ENCODE assay signal across 8 mouse cellular contexts in genomic region chr8:10153611-10154438, GRCm38 (mm10). TPM values are rescaled to one million over a fixed set of nuclear protein-coding genes. Genes with fewer than 3 reads are reported as not detected.
DNase-seq lines count a peak whose midpoint lies in the region; ATAC-seq and TF ChIP-seq lines count a peak whose summit lies in the region.

Myo16 (plus strand) TSS chr8:10153911.

- no peaks in the 10 kb centered on the region for H3K27me3 ChIP-seq in hindbrain, embryonic 15.5 days
- peaks cover 13% of the 10 kb centered on the region for H3K27me3 ChIP-seq in liver, embryonic 14.5 days (ENCODE audit: control insufficient read depth, insufficient read depth, low read length)

- no peaks in the 10 kb centered on the region for H3K9me3 ChIP-seq in hindbrain, embryonic 15.5 days
- no peaks in the 10 kb centered on the region for H3K9me3 ChIP-seq in liver, embryonic 14.5 days (ENCODE audit: control insufficient read depth, low read length)

- H3K4me2 ChIP-seq in hindbrain, embryonic 15.5 days = peak within 1 kb of the TSS; percentile 65
- H3K4me2 ChIP-seq in liver, embryonic 14.5 days (ENCODE audit: low read depth) = peak within 1 kb of the TSS; percentile 48

- H3K4me3 ChIP-seq in hindbrain, embryonic 15.5 days = peak within 1 kb of the TSS; percentile 75
- peak within 1 kb of the TSS; percentile 15 to 29; a peak in 3 of 4 replicates for H3K4me3 ChIP-seq in liver, embryonic 14.5 days (ENCODE audit: insufficient read depth in 1 of 2, low read depth in 2 of 2, low read length in 2 of 2)

- peaks cover 39% of the 10 kb centered on the region for H3K4me1 ChIP-seq in hindbrain, embryonic 15.5 days (replicated peaks)
- no peaks in the 10 kb centered on the region for H3K4me1 ChIP-seq in liver, embryonic 14.5 days (replicated peaks; ENCODE audit: control insufficient read depth in 2 of 2, insufficient read depth in 2 of 2, low read length in 1 of 2)

- peak within 1 kb of the TSS; percentile 71 for H3K27ac ChIP-seq in hindbrain, embryonic 15.5 days (replicated peaks)
- no peak within 1 kb of the TSS for H3K27ac ChIP-seq in liver, embryonic 14.5 days

- H3K9ac ChIP-seq in hindbrain, embryonic 15.5 days = peak within 1 kb of the TSS; percentile 68
- no peak within 1 kb of the TSS for H3K9ac ChIP-seq in liver, embryonic 14.5 days (replicated peaks)

- DNase-seq in cerebellum, postnatal 25 days = peak; percentile 32 to 49
- no peak for DNase-seq in cerebellum, adult 8-10 months
- peak; percentile 37 for DNase-seq in right cerebral cortex, postnatal 14 days
- DNase-seq in right cerebral cortex, postnatal 36 days (ENCODE audit: low spot score in 2 of 2) = no peak
- no peak for DNase-seq in liver, embryonic 14.5 days (ENCODE audit: low read depth in 3 of 3, low spot score in 3 of 3)
- peak; percentile 27 for DNase-seq in right cerebral cortex, postnatal 25 days
- DNase-seq in thymus, postnatal 25 days = no peak

- WGBS in hindbrain, embryonic 15.5 days = under 1% methylated on average over 55 of the region's 61 CpGs
- 2% methylated on average over 55 of the region's 61 CpGs for WGBS in liver, embryonic 14.5 days (ENCODE audit: insufficient replicate concordance)

- H3K36me3 ChIP-seq in hindbrain, embryonic 15.5 days = no peaks in the 10 kb centered on the region
- H3K36me3 ChIP-seq in liver, embryonic 14.5 days (replicated peaks; ENCODE audit: control insufficient read depth, insufficient read depth, low read depth) = no peaks in the 10 kb centered on the region

- no peak for TF ChIP-seq EP300 in liver, embryonic 14.5 days (IDR thresholded peaks at IDR 0.05; ENCODE audit: low read depth)

- no peak for TF ChIP-seq CTCF in liver, embryonic 14.5 days (IDR thresholded peaks at IDR 0.05; ENCODE audit: low read depth)

- ATAC-seq in hindbrain, embryonic 15.5 days (ENCODE audit: low FRiP score, low read depth) = peak; percentile 90
- no peak for ATAC-seq in liver, embryonic 14.5 days (ENCODE audit: insufficient read depth)

RNA-seq across cellular contexts. Expression of gene Myo16, which starts in this region (rescaled TPM):
- polyA plus RNA-seq in hindbrain, embryonic 15.5 days (2015; fragmentation: Nextera tagmentation; extraction: Ambion mirVana) = 4.6 and 5.5 TPM in 2 replicates
- 0.01 TPM in 2 replicates for polyA plus RNA-seq in liver, embryonic 14.5 days (2012; rRNA removed)
- polyA plus RNA-seq in liver, embryonic 14.5 days (2014; fragmentation: Nextera tagmentation; extraction: Ambion mirVana) = 0.03 TPM in 1 of 2 replicates, not detected in the other

Comparison
In these comparisons a context has a peak if more than half of its experiments do, and no peak if none do; other contexts are left out.
1. DNase-seq: peak in cerebellum, postnatal 25 days (2 of 2), right cerebral cortex, postnatal 14 days (single experiment) and right cerebral cortex, postnatal 25 days (single experiment); none in cerebellum, adult 8-10 months (single experiment), right cerebral cortex, postnatal 36 days (0 of 2), liver, embryonic 14.5 days (0 of 3) and thymus, postnatal 25 days (single experiment).